Mouse (Mus musculus) heart, postnatal 0 days (tissue): ENCODE measurements around the gene Nek2. TPM values are rescaled to one million over a fixed set of nuclear protein-coding genes. Genes with fewer than 3 reads are reported as not detected.

Experiments
- ATAC-seq: fragments of 200-750 bp; cut with Nextera tagmentation; 2 replicates; pipeline ENCODE4 v1.8.0; 2017; ENCODE audit warnings: low read depth, moderate number of reproducible peaks, moderate library complexity; ENCODE audit not compliant: insufficient read depth
- DNase-seq: peaks from one replicate; pipeline ENCODE4 v3.0.0-alpha.2; 2016; ENCODE audit warnings: low spot score
- H3K27ac ChIP-seq: fragments of 300-500 bp; sonication (generic); 2 replicates; pipeline ENCODE4 v1.5.1; 2014; ENCODE audit warnings: low read depth, mild to moderate bottlenecking
- H3K27me3 ChIP-seq: fragments of 300-500 bp; sonication (generic); 2 replicates; pipeline ENCODE4 v1.6.1; 2014; ENCODE audit warnings: low read length, mixed read lengths; ENCODE audit not compliant: control insufficient read depth, insufficient read depth
- H3K36me3 ChIP-seq: fragments of 300-500 bp; sonication (generic); replicated peaks from 2 replicates; pipeline ENCODE4 v1.6.1; 2014; ENCODE audit warnings: low read length, mixed read lengths; ENCODE audit not compliant: control insufficient read depth, insufficient read depth
- H3K4me1 ChIP-seq: fragments of 300-500 bp; sonication (generic); 2 replicates; pipeline ENCODE4 v1.6.1; 2014; ENCODE audit warnings: antibody characterized with exemption; ENCODE audit not compliant: control insufficient read depth, insufficient read depth
- H3K4me2 ChIP-seq: fragments of 300-500 bp; sonication (generic); 2 replicates; pipeline ENCODE4 v1.6.1; 2014; ENCODE audit warnings: low read depth, mild to moderate bottlenecking, low read length, moderate library complexity
- H3K4me3 ChIP-seq: fragments of 300-500 bp; sonication (generic); 2 replicates; pipeline ENCODE4 v1.5.1; 2014; ENCODE audit warnings: low read depth, low read length
- H3K9ac ChIP-seq: fragments of 300-500 bp; sonication (generic); replicated peaks from 2 replicates; pipeline ENCODE4 v1.6.1; 2014; ENCODE audit warnings: low read depth, low read length, mixed read lengths
- H3K9me3 ChIP-seq: fragments of 300-500 bp; sonication (generic); replicated peaks from 2 replicates; pipeline ENCODE4 v1.6.1; 2016; ENCODE audit warnings: low read length; ENCODE audit not compliant: control insufficient read depth
- CTCF ChIP-seq: IDR thresholded peaks from 2 replicates; pipeline ENCODE4 v1.5.1; 2016; ENCODE audit warnings: antibody characterized with exemption, control low read depth, low read depth
- EP300 ChIP-seq: IDR thresholded peaks from 2 replicates; pipeline ENCODE4 v1.6.1; 2016; ENCODE audit warnings: antibody characterized with exemption, low read depth
- WGBS: fragments of 180-500 bp; shearing (Covaris S2); extraction: QIAGEN DNeasy Blood & Tissue Kit; methylation state at CpG from one replicate; pipeline ENCODE4 v1.1.7; 2014; 5-methylcytosine and 5-hydroxymethylcytosine counted together
- polyA plus RNA-seq: library from polyadenylated mRNA; unstranded; fragments of >200 nt; fragmentation: Nextera tagmentation; extraction: Ambion mirVana; gene quantifications from 2 replicates; pipeline ENCODE4 v1.2.1, GENCODE M21; 2015
- total RNA-seq: library from RNA; depleted of rRNA; stranded (reverse); fragments of >200 nt; gene quantifications from 2 replicates; pipeline ENCODE4 v1.2.3, GENCODE M21; 2014; ENCODE audit warnings: low replicate concordance

Gene Nek2
- total and polyA plus RNA-seq, 2 experiments from 2014 or later, result 11.7 to 14.8 TPM

- 86% methylated on average over 5 of the region's 5 CpGs for WGBS
- no peak for ATAC-seq
- H3K9ac ChIP-seq, result no peak overlapping the region
Observed at GRCm38 (mm10) chr1:191856886-191857651, 35.8 kb downstream of the Nek2 start.

GRCm38 (mm10) chr1:191858136-191858535, 36.9 kb downstream of the Nek2 start:
- Histone ChIP-seq H3K4me2 (no peak overlapping the region), H3K27me3 (no peaks in the 10 kb centered on the region), H3K4me1 (peaks cover 13% of the 10 kb centered on the region; the same call in 1 of the 2 replicates), H3K9ac (no peak overlapping the region), H3K27ac (no peak overlapping the region), H3K9me3 (peaks cover 3% of the 10 kb centered on the region; the same call in 1 of the 2 replicates), H3K4me3 (no peak overlapping the region), H3K36me3 (no peaks in the 10 kb centered on the region)
- ATAC-seq, result no peak
- no peak for DNase-seq
- TF ChIP-seq EP300, result no peak
- no peak for TF ChIP-seq CTCF

More at GRCm38 (mm10) chr1:191856886-191857651, 35.8 kb downstream of the Nek2 start:
- no peak for TF ChIP-seq CTCF
- TF ChIP-seq EP300, result no peak
- Histone ChIP-seq H3K4me2 (no peak overlapping the region), H3K9me3 (peaks cover 3% of the 10 kb centered on the region; the same call in 1 of the 2 replicates), H3K27me3 (no peaks in the 10 kb centered on the region), H3K36me3 (no peaks in the 10 kb centered on the region), H3K4me1 (peaks cover 13% of the 10 kb centered on the region; the same call in 1 of the 2 replicates), H3K4me3 (no peak overlapping the region), H3K27ac (no peak overlapping the region)
- no peak for DNase-seq

GRCm38 (mm10) chr1:191859847-191860246, 38.6 kb downstream of the Nek2 start:
- Histone ChIP-seq H3K27ac (no peak overlapping the region), H3K9ac (no peak overlapping the region), H3K27me3 (no peaks in the 10 kb centered on the region), H3K36me3 (no peaks in the 10 kb centered on the region), H3K4me3 (no peak overlapping the region), H3K4me1 (peaks cover 11% of the 10 kb centered on the region; the same call in 1 of the 2 replicates), H3K9me3 (peaks cover 3% of the 10 kb centered on the region; the same call in 1 of the 2 replicates), H3K4me2 (no peak overlapping the region)
- DNase-seq (peak; percentile 16), ATAC-seq (peak; percentile 38)
- no peak for TF ChIP-seq EP300
- TF ChIP-seq CTCF, result no peak
- 25% methylated on average over 3 of the region's 3 CpGs for WGBS

GRCm38 (mm10) chr1:191861247-191861646, 40.0 kb downstream of the Nek2 start:
- Histone ChIP-seq H3K9me3 (peaks cover 3% of the 10 kb centered on the region; the same call in 1 of the 2 replicates), H3K36me3 (no peaks in the 10 kb centered on the region), H3K27ac (no peak overlapping the region), H3K4me1 (no peaks in the 10 kb centered on the region), H3K9ac (no peak overlapping the region), H3K4me3 (no peak overlapping the region), H3K27me3 (no peaks in the 10 kb centered on the region), H3K4me2 (no peak overlapping the region)
- DNase-seq (no peak), ATAC-seq (no peak)
- 50% methylated on average over 5 of the region's 5 CpGs for WGBS
- TF ChIP-seq EP300 (no peak), CTCF (no peak)

DNA sequence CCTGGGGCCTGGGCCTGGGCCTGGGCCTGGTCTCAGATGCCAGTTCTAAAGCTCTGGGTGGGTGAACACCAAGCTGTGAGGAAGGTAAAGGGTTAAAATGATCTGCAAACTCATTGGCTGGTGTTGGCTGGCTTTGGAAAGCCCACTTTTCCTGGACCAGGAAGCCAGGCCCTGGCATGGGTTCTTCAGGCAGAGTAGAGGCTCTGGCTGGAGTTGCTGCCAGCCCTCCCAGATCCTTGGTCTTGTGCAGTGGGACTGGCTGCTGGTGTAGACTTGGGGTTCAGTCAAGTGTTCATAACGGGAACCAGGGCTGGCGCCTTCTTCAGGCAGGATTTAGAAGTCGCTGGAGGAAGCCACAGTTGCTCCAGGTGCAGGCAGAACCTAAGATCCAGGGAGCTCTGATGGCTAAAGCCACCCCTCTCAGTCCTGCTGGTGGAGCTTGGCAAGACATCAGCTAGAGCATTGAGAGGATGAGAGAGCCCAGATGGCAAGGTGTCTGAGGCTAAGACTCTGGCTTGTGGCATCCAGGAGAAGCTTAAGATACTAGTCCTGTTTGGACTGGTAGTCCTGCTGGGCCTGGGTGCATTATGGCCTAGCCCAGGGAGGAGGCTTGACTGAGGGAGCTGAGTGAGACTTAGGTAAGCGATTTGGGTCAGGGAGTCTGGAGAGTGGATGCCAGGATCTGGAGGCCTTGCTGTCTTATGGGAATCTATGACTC, 42.7 kb downstream of the Nek2 start:
- no peaks in the 10 kb centered on the region for H3K4me1 ChIP-seq
- no peak for TF ChIP-seq CTCF
- H3K4me2 ChIP-seq, result no peak overlapping the region
- ATAC-seq (no peak), DNase-seq (no peak)
- no peaks in the 10 kb centered on the region for H3K27me3 ChIP-seq
- no peak overlapping the region for H3K27ac ChIP-seq
- H3K36me3 ChIP-seq, result no peaks in the 10 kb centered on the region
- H3K9me3 ChIP-seq, result no peaks in the 10 kb centered on the region
- WGBS, result 70% methylated on average over 4 of the region's 4 CpGs
- no peak overlapping the region for H3K9ac ChIP-seq
- H3K4me3 ChIP-seq, result no peak overlapping the region
